Mouse (Mus musculus) forebrain, embryonic 13.5 days (tissue): ENCODE results near the gene Anks1. TPM values are rescaled to one million over a fixed set of nuclear protein-coding genes. Genes with fewer than 3 reads are reported as not detected.
"Not testable (repeated sequence)": the region's sequence is repeated elsewhere in the genome, so short reads cannot be mapped to it uniquely, and the experiment has no call there.

Source experiments
- ATAC-seq: fragments of 200-750 bp; cut with Nextera tagmentation; 2 replicates; pipeline ENCODE4 v1.8.0; 2017
- H3K27ac ChIP-seq: fragments of 300-500 bp; sonication (generic); 2 replicates; pipeline ENCODE4 v1.5.1; 2015; ENCODE audit warnings: inconsistent platforms, mild to moderate bottlenecking, moderate library complexity
- H3K27me3 ChIP-seq: fragments of 300-500 bp; sonication (generic); 2 replicates; pipeline ENCODE4 v1.6.1; 2015; ENCODE audit warnings: mild to moderate bottlenecking, inconsistent platforms
- H3K36me3 ChIP-seq: fragments of 300-500 bp; sonication (generic); 2 replicates; pipeline ENCODE4 v1.6.1; 2015; ENCODE audit warnings: mild to moderate bottlenecking, inconsistent platforms; ENCODE audit not compliant: poor library complexity, severe bottlenecking
- H3K4me1 ChIP-seq: fragments of 300-500 bp; sonication (generic); 2 replicates; pipeline ENCODE4 v1.6.1; 2015; ENCODE audit warnings: inconsistent platforms
- H3K4me2 ChIP-seq: fragments of 300-500 bp; sonication (generic); 2 replicates; pipeline ENCODE4 v1.6.1; 2015; ENCODE audit warnings: inconsistent platforms, mild to moderate bottlenecking, moderate library complexity
- H3K4me3 ChIP-seq: fragments of 300-500 bp; sonication (generic); 2 replicates; pipeline ENCODE4 v1.5.1; 2015; ENCODE audit warnings: mild to moderate bottlenecking, inconsistent platforms
- H3K9ac ChIP-seq: fragments of 300-500 bp; sonication (generic); 2 replicates; pipeline ENCODE4 v1.6.1; 2015; ENCODE audit warnings: mild to moderate bottlenecking, inconsistent platforms
- H3K9me3 ChIP-seq: fragments of 300-500 bp; sonication (generic); replicated peaks from 2 replicates; pipeline ENCODE4 v1.6.1; 2016; ENCODE audit warnings: inconsistent platforms
- WGBS: fragments of 180-500 bp; shearing (Covaris S2); methylation state at CpG from one replicate; pipeline ENCODE4 v1.1.7; 2015; 5-methylcytosine and 5-hydroxymethylcytosine counted together
- polyA plus RNA-seq: library from polyadenylated mRNA; unstranded; fragments of >200 nt; fragmentation: Nextera tagmentation; extraction: Ambion mirVana; gene quantifications from 2 replicates; pipeline ENCODE4 v1.2.1, GENCODE M21; 2015

Gene Anks1
- polyA plus RNA-seq, 1 experiment from 2014 or later: 45.2 TPM

DNA sequence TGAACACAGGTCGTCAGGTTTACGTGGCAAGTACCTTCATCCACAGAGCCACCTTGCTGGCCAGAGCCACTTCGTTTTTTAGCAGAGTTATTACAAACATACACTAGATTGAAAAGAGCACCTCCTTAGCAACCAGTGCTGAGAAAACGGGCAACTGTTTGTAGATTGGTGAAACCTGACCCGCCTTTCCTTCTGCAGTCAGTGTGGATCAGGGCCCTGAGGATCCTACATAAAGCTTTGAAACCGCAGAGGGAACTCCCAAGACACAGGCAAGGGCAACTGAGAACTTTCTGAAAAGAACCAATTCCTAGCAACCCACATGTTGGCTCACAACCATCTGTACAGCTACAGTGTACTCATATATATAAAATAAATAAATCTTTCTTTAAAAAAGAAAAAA lies 44.0 kb downstream of the Anks1 start:
- no peaks in the 10 kb centered on the region for H3K27me3 ChIP-seq
- H3K36me3 ChIP-seq: no peaks in the 10 kb centered on the region
- no peak overlapping the region for H3K9ac ChIP-seq
- H3K4me2 ChIP-seq: no peak overlapping the region
- no peak overlapping the region for H3K27ac ChIP-seq
- no peak overlapping the region for H3K4me3 ChIP-seq
- no peaks in the 10 kb centered on the region for H3K9me3 ChIP-seq
- ATAC-seq: no peak
- 83% methylated on average over 6 of the region's 6 CpGs for WGBS
- H3K4me1 ChIP-seq: no peaks in the 10 kb centered on the region

DNA sequence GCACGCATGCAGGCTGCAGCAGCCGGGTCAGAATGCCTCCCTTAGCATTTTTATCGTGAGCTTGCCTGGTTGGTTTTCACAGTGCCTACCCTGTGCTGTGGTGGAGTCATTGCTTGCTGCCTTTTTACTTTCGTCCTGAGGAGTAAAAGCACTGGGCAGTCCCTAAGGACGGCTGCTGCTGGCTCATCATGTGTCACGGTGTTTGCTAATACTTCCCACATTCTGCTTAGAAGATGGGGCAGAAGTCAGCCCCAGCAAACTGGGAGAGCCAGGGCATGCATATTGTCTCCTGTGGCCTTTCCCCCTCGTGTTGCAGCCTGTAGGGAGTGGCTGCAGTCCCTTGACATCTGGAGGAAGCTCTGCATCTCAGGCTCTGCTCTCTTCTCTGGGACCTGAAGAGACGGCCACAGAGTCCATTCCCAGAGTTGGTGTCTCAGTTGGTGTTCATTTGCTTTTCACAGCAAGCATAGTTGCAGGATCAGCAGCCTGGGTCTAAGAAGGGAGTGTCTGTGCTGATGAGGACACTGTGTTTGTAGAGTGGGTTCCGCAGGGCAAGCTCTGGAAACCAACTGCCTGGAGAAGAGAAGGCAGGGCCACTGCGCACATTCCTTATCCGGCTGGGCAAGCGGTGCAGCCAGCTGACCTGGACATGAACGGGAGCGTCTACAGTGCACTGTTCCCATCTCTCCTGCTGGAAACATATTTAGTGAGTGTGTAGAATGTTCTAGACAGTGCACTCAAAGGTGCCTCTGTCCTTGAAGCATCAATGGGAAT lies 45.7 kb downstream of the Anks1 start:
- Histone ChIP-seq H3K4me2 (no peak overlapping the region), H3K27me3 (no peaks in the 10 kb centered on the region), H3K4me1 (no peaks in the 10 kb centered on the region), H3K4me3 (no peak overlapping the region), H3K9ac (no peak overlapping the region), H3K27ac (no peak overlapping the region), H3K9me3 (no peaks in the 10 kb centered on the region), H3K36me3 (no peaks in the 10 kb centered on the region)
- 82% methylated on average over 14 of the region's 14 CpGs for WGBS
- no peak for ATAC-seq

DNA sequence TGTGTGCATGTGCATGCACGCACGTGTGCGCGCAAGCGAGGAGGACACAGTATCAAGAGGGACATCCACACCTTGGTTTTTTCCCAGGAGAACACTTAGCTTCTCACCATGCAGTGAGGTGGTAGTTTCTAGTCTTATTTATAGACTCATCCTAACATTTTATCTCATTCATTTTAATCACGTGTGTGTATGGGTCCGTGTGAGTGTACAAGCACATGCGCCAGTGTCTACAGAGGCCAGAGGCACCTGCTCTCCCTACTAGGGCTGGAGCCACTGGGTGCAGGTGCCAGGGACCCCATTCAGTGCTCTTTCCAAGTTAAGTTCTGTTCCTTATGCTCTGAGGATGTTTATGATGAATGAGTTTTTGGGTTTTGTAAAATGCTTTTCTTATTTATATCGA lies 48.5 kb downstream of the Anks1 start:
- no peak for ATAC-seq
- Histone ChIP-seq H3K4me3 (no peak overlapping the region), H3K4me1 (peaks cover 9% of the 10 kb centered on the region), H3K4me2 (no peak overlapping the region), H3K36me3 (no peaks in the 10 kb centered on the region), H3K27ac (no peak overlapping the region), H3K9ac (no peak overlapping the region), H3K27me3 (no peaks in the 10 kb centered on the region), H3K9me3 (no peaks in the 10 kb centered on the region)
- WGBS: 95% methylated on average over 9 of the region's 9 CpGs

DNA sequence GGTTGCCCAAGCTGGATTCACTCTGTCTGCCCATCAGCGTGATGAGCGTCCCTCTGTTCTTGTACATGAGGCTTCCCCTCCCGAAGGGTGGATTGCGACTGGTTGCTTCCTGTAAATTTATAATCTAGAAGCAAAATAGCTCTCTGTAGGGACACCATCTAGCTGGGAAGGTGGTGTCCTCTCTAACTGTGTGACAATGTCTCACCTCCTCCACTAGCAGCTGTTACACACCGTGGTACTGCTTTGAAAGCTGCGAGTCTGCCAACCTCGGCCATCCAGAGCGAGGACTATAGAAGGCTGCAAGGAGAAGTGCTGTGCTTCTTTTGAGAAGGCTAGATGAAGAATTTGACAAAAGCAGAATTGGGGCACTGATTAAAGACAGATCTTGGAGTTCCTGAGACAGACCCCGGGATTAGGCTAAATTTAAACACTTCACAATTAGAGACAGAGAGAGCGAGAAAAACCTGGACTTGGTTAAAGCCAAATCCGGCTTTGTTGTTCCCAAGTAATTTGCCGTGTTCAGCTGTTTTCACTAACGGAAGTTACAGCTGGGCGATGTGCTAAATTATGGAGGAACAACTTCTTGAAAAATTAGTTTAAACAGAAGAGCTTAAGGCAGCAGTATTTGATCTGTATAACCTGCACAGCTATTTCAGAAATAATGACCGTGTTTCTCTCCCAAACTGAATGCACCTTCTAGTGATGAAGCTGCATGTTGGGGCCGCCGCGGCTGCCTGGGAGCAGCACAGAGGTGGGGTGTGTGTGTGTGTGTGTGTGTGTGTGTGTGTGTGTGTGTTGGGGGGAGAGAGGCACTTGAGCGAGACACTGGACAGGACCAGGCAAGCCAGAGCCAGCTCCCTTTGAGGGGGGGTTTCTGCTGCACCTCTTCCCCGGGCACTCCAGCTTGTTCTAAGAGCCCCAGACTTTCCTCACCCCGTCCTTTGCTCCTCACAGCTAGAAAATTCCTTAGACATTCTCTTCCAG lies 51.3 kb downstream of the Anks1 start:
- H3K4me3 ChIP-seq: no peak overlapping the region
- H3K4me1 ChIP-seq: peaks cover 16% of the 10 kb centered on the region
- H3K27ac ChIP-seq: 0 out of 2 replicates have a peak overlapping the region, but pooled peaks have one; percentile 14
- H3K36me3 ChIP-seq: no peaks in the 10 kb centered on the region
- H3K9me3 ChIP-seq: no peaks in the 10 kb centered on the region
- ATAC-seq: no peak
- no peak overlapping the region for H3K4me2 ChIP-seq
- no peak overlapping the region; the same call in 1 of the 2 replicates for H3K9ac ChIP-seq
- 76% methylated on average over 20 of the region's 21 CpGs for WGBS
- no peaks in the 10 kb centered on the region for H3K27me3 ChIP-seq

DNA sequence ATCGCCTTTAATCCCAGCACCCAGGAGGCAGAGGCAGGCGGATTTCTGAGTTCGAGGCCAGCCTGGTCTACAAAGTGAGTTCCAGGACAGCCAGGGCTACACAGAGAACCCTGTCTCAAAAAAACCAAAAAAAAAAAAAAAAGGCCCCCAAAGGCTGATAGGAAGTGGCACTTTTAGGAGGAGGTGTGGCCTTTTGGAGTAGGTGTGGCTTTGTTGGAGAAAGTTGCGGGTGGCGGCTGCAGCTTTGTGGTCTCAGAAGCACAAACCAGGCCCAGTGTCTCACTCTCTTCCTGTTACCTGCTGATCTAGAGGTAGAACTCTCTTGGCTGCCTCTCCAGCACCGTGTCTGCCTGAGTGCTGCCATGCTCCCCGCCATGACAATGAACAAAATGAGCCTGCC lies 54.0 kb downstream of the Anks1 start:
- H3K9me3 ChIP-seq, H3K27me3 ChIP-seq, H3K36me3 ChIP-seq, ATAC-seq, H3K27ac ChIP-seq, H3K4me2 ChIP-seq, H3K9ac ChIP-seq, H3K4me3 ChIP-seq: not testable (repeated sequence)
- H3K4me1 ChIP-seq: peaks cover 16% of the 10 kb centered on the region
- 96% methylated on average over 7 of the region's 7 CpGs for WGBS

DNA sequence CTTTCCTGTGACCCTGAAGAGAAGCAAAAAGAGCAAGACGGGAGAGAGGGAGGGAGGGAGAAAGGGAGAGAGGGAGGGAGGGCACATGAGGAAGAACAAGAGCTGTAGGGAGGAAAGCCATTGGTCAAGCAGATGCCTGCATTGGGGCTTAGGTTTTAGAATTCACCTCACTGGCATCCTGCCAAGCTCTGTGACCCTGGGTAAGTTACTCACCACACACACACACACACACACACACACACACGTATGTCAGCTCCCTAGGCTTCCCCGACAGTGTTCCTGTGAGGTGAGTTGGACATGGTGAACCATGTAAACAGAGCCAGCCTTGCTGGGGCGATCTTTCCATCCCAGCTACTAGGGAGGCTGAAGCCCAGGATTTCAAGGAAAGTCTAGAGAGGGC lies 55.5 kb downstream of the Anks1 start:
- Histone ChIP-seq H3K9me3 (no peaks in the 10 kb centered on the region), H3K27ac (no peak overlapping the region), H3K4me3 (no peak overlapping the region), H3K36me3 (no peaks in the 10 kb centered on the region), H3K27me3 (no peaks in the 10 kb centered on the region), H3K4me1 (peaks cover 21% of the 10 kb centered on the region), H3K9ac (no peak overlapping the region), H3K4me2 (no peak overlapping the region)
- ATAC-seq: no peak
- 70% methylated on average over 4 of the region's 4 CpGs for WGBS

DNA sequence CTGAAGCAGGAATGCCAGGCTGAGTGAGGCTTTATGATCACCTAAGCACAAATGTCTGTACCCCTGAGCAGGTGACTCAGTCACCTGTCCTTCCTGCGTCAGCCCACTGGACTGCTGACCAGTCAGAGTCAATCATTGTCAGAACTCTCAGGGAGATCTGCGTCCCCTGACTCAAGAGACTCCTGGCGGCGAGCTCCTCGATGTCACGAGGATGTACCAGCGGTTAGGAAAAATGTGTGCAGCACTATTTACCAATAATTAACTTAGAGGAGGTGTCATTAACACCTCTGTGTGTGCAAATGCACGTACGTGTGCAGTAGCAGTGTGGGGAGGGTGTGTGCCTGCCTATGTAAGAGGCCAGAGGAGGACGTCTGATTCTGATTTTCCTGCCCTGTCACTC lies 56.2 kb downstream of the Anks1 start:
- H3K9me3 ChIP-seq: no peaks in the 10 kb centered on the region

DNA sequence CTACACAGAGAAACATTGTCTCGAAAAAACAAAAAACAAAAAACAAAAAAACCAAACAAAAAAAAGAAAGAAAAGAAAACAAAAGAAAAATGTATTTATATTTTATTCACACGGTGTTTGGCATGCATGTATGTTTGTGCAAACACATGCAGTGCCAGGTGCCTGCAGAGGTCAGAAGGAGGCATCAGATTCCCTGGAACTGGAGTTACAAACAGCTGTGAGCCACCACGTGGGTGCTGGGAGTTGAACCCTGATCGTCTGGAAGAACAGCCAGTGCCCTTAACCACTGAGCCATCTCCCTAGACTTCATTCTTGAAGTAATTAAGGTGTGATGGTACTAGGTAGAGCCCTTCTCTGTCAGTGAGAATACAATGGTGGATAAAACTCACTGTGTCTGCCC lies 57.0 kb downstream of the Anks1 start:
- no peaks in the 10 kb centered on the region for H3K9me3 ChIP-seq
- H3K4me1 ChIP-seq: peaks cover 15% of the 10 kb centered on the region
- no peaks in the 10 kb centered on the region for H3K27me3 ChIP-seq
- 76% methylated on average over 4 of the region's 4 CpGs for WGBS
- no peak for ATAC-seq
- H3K4me3 ChIP-seq: no peak overlapping the region
- no peak overlapping the region; the same call in 1 of the 2 replicates for H3K27ac ChIP-seq
- H3K4me2 ChIP-seq: no peak overlapping the region
- H3K36me3 ChIP-seq: no peaks in the 10 kb centered on the region
- no peak overlapping the region for H3K9ac ChIP-seq

More for the DNA sequence above, 56.2 kb downstream of the Anks1 start:
- H3K27ac ChIP-seq: no peak overlapping the region
- H3K4me2 ChIP-seq: no peak overlapping the region
- H3K4me3 ChIP-seq: no peak overlapping the region
- H3K4me1 ChIP-seq: peaks cover 19% of the 10 kb centered on the region
- H3K27me3 ChIP-seq: no peaks in the 10 kb centered on the region
- no peak for ATAC-seq
- no peak overlapping the region for H3K9ac ChIP-seq
- no peaks in the 10 kb centered on the region for H3K36me3 ChIP-seq
- WGBS: 84% methylated on average over 10 of the region's 10 CpGs

DNA sequence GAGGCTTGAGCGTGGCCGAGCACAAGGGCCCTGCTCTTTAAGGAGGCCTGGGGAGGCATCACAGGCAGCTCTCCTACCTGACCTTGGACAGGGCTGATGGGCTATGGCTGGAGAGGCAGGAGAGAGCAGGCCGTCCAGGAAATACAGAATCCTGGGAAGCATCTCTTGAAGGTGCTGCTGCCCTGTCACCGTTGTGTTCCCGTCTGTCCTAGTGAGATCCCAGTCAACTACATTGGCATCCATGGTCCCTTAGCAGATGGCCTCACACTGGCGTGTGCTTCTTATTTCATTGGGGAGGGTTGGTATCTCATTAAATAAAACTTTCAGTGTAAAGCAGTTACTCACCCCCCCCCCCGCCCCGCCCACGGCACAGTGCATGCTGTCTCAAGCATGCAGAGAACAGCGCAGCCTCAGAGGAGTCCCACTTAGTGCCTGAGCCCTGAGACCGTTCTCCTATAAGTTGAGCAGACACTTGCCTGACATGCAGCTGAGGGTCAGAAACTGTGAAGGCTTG lies 57.5 kb downstream of the Anks1 start:
- H3K4me1 ChIP-seq: peaks cover 15% of the 10 kb centered on the region
- ATAC-seq: no peak
- H3K27me3 ChIP-seq: no peaks in the 10 kb centered on the region
- H3K4me3 ChIP-seq: no peak overlapping the region
- 82% methylated on average over 11 of the region's 11 CpGs for WGBS
- H3K4me2 ChIP-seq: no peak overlapping the region
- no peaks in the 10 kb centered on the region for H3K36me3 ChIP-seq
- H3K9me3 ChIP-seq: no peaks in the 10 kb centered on the region
- no peak overlapping the region for H3K9ac ChIP-seq
- H3K27ac ChIP-seq: no peak overlapping the region; the same call in 1 of the 2 replicates

DNA sequence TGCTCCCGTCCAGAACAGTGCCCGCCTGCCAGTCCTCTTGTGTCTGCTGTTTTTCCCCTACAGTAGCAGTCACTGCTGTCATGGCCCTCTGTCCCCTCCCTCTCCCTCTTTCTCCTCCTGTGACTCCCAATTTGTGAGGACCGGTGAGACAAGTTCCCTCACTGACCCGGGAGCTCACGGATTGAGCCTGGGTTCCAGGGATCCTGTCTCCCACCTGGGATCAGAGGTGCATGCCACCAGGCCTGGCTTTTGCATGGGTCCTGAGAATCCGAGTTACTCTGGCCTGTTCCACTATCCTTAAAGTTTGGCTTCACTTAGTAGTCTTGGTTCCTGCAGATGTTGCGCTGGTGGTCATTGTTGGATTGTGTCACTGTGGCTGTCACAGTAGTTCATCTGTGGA lies 58.4 kb downstream of the Anks1 start:
- ATAC-seq: no peak
- no peak overlapping the region for H3K9ac ChIP-seq
- peaks cover 15% of the 10 kb centered on the region for H3K4me1 ChIP-seq
- 88% methylated on average over 7 of the region's 7 CpGs for WGBS
- H3K4me2 ChIP-seq: no peak overlapping the region
- H3K27me3 ChIP-seq: no peaks in the 10 kb centered on the region
- no peak overlapping the region for H3K27ac ChIP-seq
- no peaks in the 10 kb centered on the region for H3K36me3 ChIP-seq
- H3K4me3 ChIP-seq: no peak overlapping the region
- H3K9me3 ChIP-seq: no peaks in the 10 kb centered on the region

DNA sequence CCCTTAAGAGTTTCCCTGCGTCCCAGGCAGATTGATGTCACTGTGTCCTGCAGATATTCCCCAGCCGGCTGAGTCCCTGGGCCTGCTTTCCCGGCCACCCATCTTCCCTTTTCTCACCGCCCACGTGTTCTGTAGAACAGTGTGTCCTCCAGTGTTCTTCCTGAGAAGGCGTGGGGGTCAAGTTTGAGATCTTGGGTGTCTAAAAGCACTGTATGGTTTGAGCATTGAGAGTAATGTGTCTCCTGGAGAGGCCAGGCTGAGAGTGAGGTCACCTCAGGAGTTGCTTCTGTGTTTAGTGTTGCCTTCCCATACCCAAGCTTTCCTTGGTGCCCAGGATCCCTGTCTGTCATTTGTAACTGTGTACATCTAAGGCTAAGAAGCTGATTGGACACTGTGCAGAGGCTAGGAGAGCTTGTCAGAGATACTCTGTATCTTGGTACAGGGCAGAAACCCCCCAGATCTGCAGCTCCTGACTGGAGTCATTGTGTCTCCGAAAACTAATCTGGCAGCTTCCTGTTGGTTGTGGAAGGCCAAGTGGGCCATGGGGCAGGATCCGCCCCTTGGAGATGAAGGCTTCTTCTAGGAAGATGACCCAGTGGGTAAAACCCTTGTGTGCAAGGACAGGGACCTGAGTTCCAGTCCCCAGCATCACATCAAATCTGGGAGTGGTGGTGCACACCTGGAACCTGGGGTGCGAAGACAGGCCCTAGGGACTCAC lies 59.1 kb downstream of the Anks1 start:
- H3K36me3 ChIP-seq: no peaks in the 10 kb centered on the region
- H3K4me3 ChIP-seq: no peak overlapping the region
- no peaks in the 10 kb centered on the region for H3K9me3 ChIP-seq
- H3K4me2 ChIP-seq: no peak overlapping the region
- H3K9ac ChIP-seq: no peak overlapping the region
- 86% methylated on average over 9 of the region's 9 CpGs for WGBS
- peaks cover 15% of the 10 kb centered on the region for H3K4me1 ChIP-seq
- no peak for ATAC-seq
- no peak overlapping the region for H3K27ac ChIP-seq
- no peaks in the 10 kb centered on the region for H3K27me3 ChIP-seq
